ENCODE assay signal across 7 mouse cellular contexts in genomic region chr4:76448678-76449465, GRCm38 (mm10).
A peak's percentile ranks its signal among the peaks of the same experiment; 100 is the strongest.
DNase-seq lines count a peak whose midpoint lies in the region; ATAC-seq and TF ChIP-seq lines count a peak whose summit lies in the region.

No protein-coding gene starts in this region.

- peak overlapping the region; percentile 98 for H3K27ac ChIP-seq in embryonic facial prominence, embryonic 13.5 days
- peak overlapping the region; percentile 91 for H3K27ac ChIP-seq in intestine, embryonic 16.5 days (ENCODE audit: low read length)

- H3K9ac ChIP-seq in embryonic facial prominence, embryonic 13.5 days = peak overlapping the region; percentile 97
- H3K9ac ChIP-seq in intestine, embryonic 16.5 days (ENCODE audit: low read depth, low read length) = peak overlapping the region; percentile 97

- H3K27me3 ChIP-seq in embryonic facial prominence, embryonic 13.5 days = no peaks in the 10 kb centered on the region
- H3K27me3 ChIP-seq in intestine, embryonic 16.5 days (replicated peaks; ENCODE audit: control insufficient read depth, insufficient read depth, low read length) = no peaks in the 10 kb centered on the region

- peaks cover 4% of the 10 kb centered on the region; the same call in 1 of the 2 replicates for H3K4me1 ChIP-seq in lung, adult 2 months (ENCODE audit: control insufficient read depth, insufficient read depth, low read length)
- peaks cover 11% of the 10 kb centered on the region for H3K4me1 ChIP-seq in embryonic facial prominence, embryonic 13.5 days
- no peaks in the 10 kb centered on the region; the same call in 1 of the 2 replicates for H3K4me1 ChIP-seq in intestine, embryonic 16.5 days (ENCODE audit: control insufficient read depth, insufficient read depth, low read length)

- peak overlapping the region; percentile 62 for H3K4me2 ChIP-seq in embryonic facial prominence, embryonic 13.5 days
- peak overlapping the region; percentile 91 for H3K4me2 ChIP-seq in intestine, embryonic 16.5 days (ENCODE audit: low read depth, low read length)

- TF ChIP-seq POLR2A in lung, adult 2 months (IDR thresholded peaks at IDR 0.05; ENCODE audit: borderline replicate concordance, extremely low read depth, low read depth, low read length) = no peak

- ATAC-seq in embryonic facial prominence, embryonic 13.5 days (ENCODE audit: insufficient number of reproducible peaks, insufficient read depth, low FRiP score, low TSS enrichment, low read depth) = no peak
- peak; percentile 15; the same call in 1 of the 2 replicates for ATAC-seq in intestine, embryonic 16.5 days

- no peaks in the 10 kb centered on the region for H3K9me3 ChIP-seq in embryonic facial prominence, embryonic 13.5 days
- H3K9me3 ChIP-seq in intestine, embryonic 16.5 days (ENCODE audit: control insufficient read depth, low read length) = no peaks in the 10 kb centered on the region

- no peaks in the 10 kb centered on the region for H3K36me3 ChIP-seq in embryonic facial prominence, embryonic 13.5 days
- no peaks in the 10 kb centered on the region for H3K36me3 ChIP-seq in intestine, embryonic 16.5 days (ENCODE audit: control insufficient read depth, insufficient read depth, low read length)

- DNase-seq in lung, adult 2 months = no peak
- no peak for DNase-seq in lung, postnatal 4 days
- DNase-seq in neural tube, embryonic 10.5 days (ENCODE audit: extremely low spot score, low spot score) = peak; percentile 27
- DNase-seq in layer of hippocampus, adult 8-10 months (ENCODE audit: low spot score in 2 of 2) = no peak
- DNase-seq in thymus, postnatal 14 days = no peak

- TF ChIP-seq CTCF in lung, adult 2 months (IDR thresholded peaks at IDR 0.05; ENCODE audit: insufficient read depth, low read length) = no peak

- H3K4me3 ChIP-seq in lung, adult 2 months (replicated peaks; ENCODE audit: extremely low read depth, low read depth, low read length) = peak overlapping the region; percentile 75
- H3K4me3 ChIP-seq in embryonic facial prominence, embryonic 13.5 days = peak overlapping the region; percentile 89
- H3K4me3 ChIP-seq in intestine, embryonic 16.5 days (ENCODE audit: low read length) = peak overlapping the region; percentile 90

- WGBS in lung, adult 2 months = 2% methylated on average over 24 of the region's 24 CpGs
- under 1% methylated on average over 24 of the region's 24 CpGs for WGBS in embryonic facial prominence, embryonic 13.5 days
- WGBS in intestine, embryonic 16.5 days = 1% methylated on average over 24 of the region's 24 CpGs
